Mouse (Mus musculus): Measurements from ENCODE around the gene Sephs1.
A peak's percentile ranks its signal among the peaks of the same experiment; 100 is the strongest.

Sephs1 gene

GRCm38 (mm10) chr2:4881350-4882248, at the start of gene Sephs1:
Gene Sephs1, plus strand, starts transcription at chr2:4881564.
- DNase-seq (ENCODE audit: low spot score), result peak; percentile 63

- no peak for DNase-seq (ENCODE audit: low spot score)
Measured at GRCm38 (mm10) chr2:4832166-4832565, 49.2 kb upstream of the Sephs1 start.

GRCm38 (mm10) chr2:4849449-4849848, 31.9 kb upstream of the Sephs1 start:
- no peak for DNase-seq (ENCODE audit: low spot score)

- DNase-seq (ENCODE audit: low spot score), result no peak
Measured at GRCm38 (mm10) chr2:4857186-4857585, 24.2 kb upstream of the Sephs1 start.

GRCm38 (mm10) chr2:4858161-4858560, 23.2 kb upstream of the Sephs1 start:
- DNase-seq (ENCODE audit: low spot score), result no peak

- DNase-seq (ENCODE audit: low spot score), result peak; percentile 69
Measured at GRCm38 (mm10) chr2:4864008-4864816, 17.2 kb upstream of the Sephs1 start.

- no peak for DNase-seq (ENCODE audit: low spot score)
Measured at GRCm38 (mm10) chr2:4864817-4865296, 16.5 kb upstream of the Sephs1 start.

GRCm38 (mm10) chr2:4868028-4868725, 13.2 kb upstream of the Sephs1 start:
- DNase-seq (ENCODE audit: low spot score), result no peak

GRCm38 (mm10) chr2:4872740-4873139, 8.6 kb upstream of the Sephs1 start:
- no peak for DNase-seq (ENCODE audit: low spot score)

- DNase-seq (ENCODE audit: low spot score), result no peak
Measured at GRCm38 (mm10) chr2:4873331-4873730, 8.0 kb upstream of the Sephs1 start.

- DNase-seq (ENCODE audit: low spot score), result no peak
Measured at GRCm38 (mm10) chr2:4875090-4875489, 6.3 kb upstream of the Sephs1 start.

- DNase-seq (ENCODE audit: low spot score), result no peak
Measured at GRCm38 (mm10) chr2:4876131-4876530, 5.2 kb upstream of the Sephs1 start.

- DNase-seq (ENCODE audit: low spot score), result peak; percentile 11
Measured at GRCm38 (mm10) chr2:4880737-4881349, 521 bp upstream of the Sephs1 start.

GRCm38 (mm10) chr2:4882249-4882791, 956 bp downstream of the Sephs1 start:
- DNase-seq (ENCODE audit: low spot score), result no peak

- peak; percentile 23 for DNase-seq (ENCODE audit: low spot score)
Measured at GRCm38 (mm10) chr2:4883009-4883704, 1.8 kb downstream of the Sephs1 start.

- no peak for DNase-seq (ENCODE audit: low spot score)
Measured at GRCm38 (mm10) chr2:4886896-4887295, 5.5 kb downstream of the Sephs1 start.

GRCm38 (mm10) chr2:4895598-4895997, 14.2 kb downstream of the Sephs1 start:
- DNase-seq (ENCODE audit: low spot score), result no peak

- DNase-seq (ENCODE audit: low spot score), result no peak
Measured at GRCm38 (mm10) chr2:4896970-4897369, 15.6 kb downstream of the Sephs1 start.

GRCm38 (mm10) chr2:4900624-4901023, 19.3 kb downstream of the Sephs1 start:
- DNase-seq (ENCODE audit: low spot score), result no peak

- no peak for DNase-seq (ENCODE audit: low spot score)
Measured at GRCm38 (mm10) chr2:4902346-4902745, 21.0 kb downstream of the Sephs1 start.

- DNase-seq (ENCODE audit: low spot score), result no peak
Measured at GRCm38 (mm10) chr2:4907120-4907519, 25.8 kb downstream of the Sephs1 start.

Measured in c-Kit-positive CD71-positive TER-119-positive erythroid progenitor cells, embryonic 14.5 days (primary cell).